Mouse (Mus musculus) B cell, adult 67 days (primary cell): ENCODE data around the gene Krtap3-3. TPM values are rescaled to one million over a fixed set of nuclear protein-coding genes. Genes with fewer than 3 reads are reported as not detected.

Experiments
- total RNA-seq, 2 experiments: library from RNA; stranded (reverse); gene quantifications; 4 replicates each; pipeline ENCODE4 v1.2.4; 2023

Gene Krtap3-3
- not detected for total RNA-seq

GRCm38 (mm10) chr11:99550765-99551164 is at the start of gene Krtap3-3:
Krtap3-3 (minus strand) TSS chr11:99550865.

DNA sequence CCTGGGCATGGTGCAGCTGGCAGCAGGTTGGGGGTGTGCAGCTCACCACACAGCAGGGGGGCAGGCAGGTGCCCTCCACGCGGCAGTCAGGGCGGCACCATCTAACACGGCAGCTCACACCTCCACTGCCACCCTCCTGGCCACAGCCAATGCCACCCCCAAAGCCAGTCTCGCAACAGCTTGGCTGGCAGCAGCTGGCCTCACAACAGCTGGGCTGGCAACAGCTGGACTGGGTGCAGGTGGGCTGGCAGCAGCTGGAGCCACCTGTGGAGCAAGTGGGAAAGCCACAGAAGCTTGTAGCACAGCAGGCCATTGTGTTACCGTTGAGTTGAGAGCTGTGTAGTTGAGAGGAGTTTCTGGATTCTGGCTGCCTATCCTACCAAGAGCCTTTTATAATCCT is 47.1 kb upstream of the Krtap3-3 start, which contains the start of gene Krtap9-3:
TSS of gene Krtap9-3 (minus strand) at position 364 of the 400 bp plus-strand sequence.

GRCm38 (mm10) chr11:99590981-99591380 is 40.3 kb upstream of the Krtap3-3 start, which contains the start of gene Krtap1-3:
Krtap1-3 (minus strand) TSS chr11:99591339.

DNA sequence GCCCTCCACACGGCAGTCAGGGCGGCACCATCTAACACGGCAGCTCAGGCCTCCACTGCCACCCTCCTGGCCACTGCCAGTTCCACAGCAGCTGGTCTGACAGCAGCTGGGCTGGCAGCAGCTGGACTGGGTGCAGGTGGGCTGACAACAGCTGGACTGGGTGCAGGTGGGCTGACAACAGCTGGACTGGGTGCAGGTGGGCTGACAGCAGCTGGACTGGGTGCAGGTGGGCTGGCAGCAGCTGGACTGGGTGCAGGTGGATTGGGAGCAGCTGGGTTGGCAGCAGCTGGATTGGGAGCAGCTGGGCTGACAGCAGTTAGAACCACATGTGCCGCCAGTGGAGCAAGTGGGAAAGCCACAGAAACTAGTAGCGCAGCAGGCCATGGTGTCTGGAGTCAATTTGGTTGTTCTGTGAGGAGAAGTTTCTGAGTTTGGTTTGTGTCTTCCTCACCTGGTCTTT is 32.6 kb upstream of the Krtap3-3 start, which contains the start of gene Krtap1-4:
TSS of gene Krtap1-4 (minus strand) at position 410 of the 460 bp plus-strand sequence.

GRCm38 (mm10) chr11:99580636-99581035 is 30.0 kb upstream of the Krtap3-3 start, which contains the start of gene Krtap1-5:
Krtap1-5 (minus strand) TSS chr11:99581016.

GRCm38 (mm10) chr11:99566530-99566929 is 15.9 kb upstream of the Krtap3-3 start, which contains the start of gene Krtap3-1:
Krtap3-1 (minus strand) TSS chr11:99566630.

DNA sequence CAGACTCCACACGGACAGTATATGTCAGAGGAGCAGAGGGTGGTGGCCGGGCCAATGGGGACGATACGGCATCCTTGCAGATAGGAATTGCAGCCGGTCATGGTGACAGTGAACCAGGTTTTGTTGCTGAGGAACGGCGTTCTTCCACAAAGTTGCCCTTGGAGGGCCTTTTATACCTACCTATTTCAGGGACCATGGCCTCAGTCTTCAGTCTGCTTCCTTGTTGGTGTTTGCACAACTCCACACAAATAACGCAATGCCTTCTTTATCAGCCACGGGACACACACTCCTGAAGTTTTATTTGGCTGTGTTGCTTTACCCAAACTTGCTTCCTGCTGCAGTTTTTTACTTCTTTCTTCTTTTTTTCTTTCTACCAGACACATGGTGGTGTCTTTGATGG is 8.7 kb upstream of the Krtap3-3 start, which contains the start of gene Gm11939:
TSS of gene Gm11939 (minus strand) at position 101 of the 400 bp plus-strand sequence.

GRCm38 (mm10) chr11:99556753-99557152 is 6.1 kb upstream of the Krtap3-3 start, which contains the start of gene Krtap3-2:
Krtap3-2 (minus strand) TSS chr11:99556853.

DNA sequence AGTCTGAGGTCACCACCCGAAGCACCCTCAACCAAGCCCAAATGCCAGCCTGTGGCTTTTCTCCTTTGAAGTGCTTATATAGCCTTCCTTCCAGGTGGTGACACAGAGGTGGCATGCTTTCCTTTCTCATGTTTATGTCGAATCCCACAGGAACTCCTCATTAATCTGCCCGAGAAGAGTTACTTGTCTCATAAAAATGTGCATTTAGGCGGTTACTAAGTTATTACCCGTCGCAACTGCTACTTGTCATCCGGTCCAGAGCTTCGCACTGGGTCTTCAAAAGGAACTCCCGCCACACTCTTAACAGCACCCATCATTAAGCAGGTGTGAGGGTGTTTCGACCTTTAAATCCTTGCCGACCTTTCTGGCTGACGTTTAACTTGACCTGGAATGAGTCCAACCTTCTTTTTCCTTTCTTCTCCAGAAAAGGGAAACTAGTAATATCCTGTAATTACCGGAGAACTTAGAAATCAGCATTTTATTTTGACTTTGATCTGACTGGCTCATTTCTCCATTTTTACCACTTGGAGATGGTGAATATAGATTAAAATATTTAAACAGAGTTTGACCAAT is 29.3 kb downstream of the Krtap3-3 start, which contains the start of gene Krt39:
TSS of gene Krt39 (minus strand) at position 51 of the 573 bp plus-strand sequence.

Other genes starting within 250 kb of the Krtap3-3 start
- not detected for gene Krt25, start 227.9 kb downstream of the Krtap3-3 start, total RNA-seq
- gene Krt26, start 212.9 kb downstream of the Krtap3-3 start, total RNA-seq: not detected
- not detected for gene Krt27, start 199.8 kb downstream of the Krtap3-3 start, total RNA-seq
- gene Krt28, start 176.0 kb downstream of the Krtap3-3 start, total RNA-seq: not detected
- 1 to 10 TPM; 1.5 to 3.2 TPM for gene Krt10, start 161.5 kb downstream of the Krtap3-3 start, total RNA-seq
- not detected for gene Krt12, start 128.6 kb downstream of the Krtap3-3 start, total RNA-seq
- not detected for gene Krt20, start 112.7 kb downstream of the Krtap3-3 start, total RNA-seq
- not detected for gene Krt23, start 57.7 kb downstream of the Krtap3-3 start, total RNA-seq
- not detected for gene Krt39, start 29.5 kb downstream of the Krtap3-3 start, total RNA-seq
- gene Krt40, start 7.7 kb downstream of the Krtap3-3 start, total RNA-seq: not detected
- not detected for gene Krtap3-2, start 6.0 kb upstream of the Krtap3-3 start, total RNA-seq
- not detected for gene Gm11939, start 8.6 kb upstream of the Krtap3-3 start, total RNA-seq
- not detected for gene Krtap3-1, start 15.8 kb upstream of the Krtap3-3 start, total RNA-seq
- not detected for gene Krtap1-5, start 30.2 kb upstream of the Krtap3-3 start, total RNA-seq
- gene Krtap1-4, start 32.8 kb upstream of the Krtap3-3 start, total RNA-seq: not detected
- not detected for gene Krtap1-3, start 40.5 kb upstream of the Krtap3-3 start, total RNA-seq
- not detected for gene Krtap9-3, start 47.2 kb upstream of the Krtap3-3 start, total RNA-seq
- not detected for gene Gm11938, start 52.4 kb upstream of the Krtap3-3 start, total RNA-seq
- gene Gm11937, start 59.3 kb upstream of the Krtap3-3 start, total RNA-seq: not detected
- not detected for gene Krtap2-4, start 64.0 kb upstream of the Krtap3-3 start, total RNA-seq
- not detected for gene Gm11562, start 69.6 kb upstream of the Krtap3-3 start, total RNA-seq
- not detected for gene Krtap4-1, start 77.4 kb upstream of the Krtap3-3 start, total RNA-seq
- not detected for gene Krtap4-2, start 84.2 kb upstream of the Krtap3-3 start, total RNA-seq
- gene Krtap4-7, start 93.2 kb upstream of the Krtap3-3 start, total RNA-seq: not detected
- not detected for gene Gm11555, start 99.4 kb upstream of the Krtap3-3 start, total RNA-seq
- not detected for gene Gm11563, start 108.1 kb upstream of the Krtap3-3 start, total RNA-seq
- not detected for gene Krtap4-6, start 115.1 kb upstream of the Krtap3-3 start, total RNA-seq
- gene Gm14190, start 139.9 kb upstream of the Krtap3-3 start, total RNA-seq: not detected
- gene Gm14180, start 183.4 kb upstream of the Krtap3-3 start, total RNA-seq: not detected
- not detected for gene Gm11595, start 222.0 kb upstream of the Krtap3-3 start, total RNA-seq
- gene Krtap4-8, start 229.8 kb upstream of the Krtap3-3 start, total RNA-seq: not detected
- gene Krtap4-9, start 234.3 kb upstream of the Krtap3-3 start, total RNA-seq: not detected
- gene Gm11596, start 242.6 kb upstream of the Krtap3-3 start, total RNA-seq: not detected
- not detected for gene Gm11569, start 248.1 kb upstream of the Krtap3-3 start, total RNA-seq